ENCODE assay signal across 20 mouse cellular contexts in genomic region chr19:41366192-41366853, GRCm38 (mm10). TPM values are rescaled to one million over a fixed set of nuclear protein-coding genes. Genes with fewer than 3 reads are reported as not detected.
A peak's percentile ranks its signal among the peaks of the same experiment; 100 is the strongest.
DNase-seq lines count a peak whose midpoint lies in the region; ATAC-seq and TF ChIP-seq lines count a peak whose summit lies in the region.
"Had no signal": no experiment of that assay in that cellular context is flagged by ENCODE, and none has a peak within 500 bp of the region (broad histone marks: within the 10 kb centered on the region; RNA-seq: fewer than 3 reads in every experiment).

No protein-coding gene starts in this region.

- DNase-seq in A20 (ENCODE audit: low read depth, low spot score) (peak; percentile 75), CH12.LX (ENCODE audit: extremely low read depth) (peak; percentile 66)
- peak; percentile 43 to 46 for DNase-seq in natural killer cell, adult 2 months (ENCODE audit: low spot score in 2 of 2)
- DNase-seq in layer of hippocampus, adult 9-11 months = no peak
- DNase-seq in gastrocnemius, adult 8-10 months (ENCODE audit: low spot score in 2 of 2) = no peak
- DNase-seq in gastrocnemius, postnatal 14 days = no peak
- DNase-seq: adrenal gland, adult 8-10 months; adrenal gland, postnatal 36 days; cerebellum, adult 11 months; cerebellum, adult 8-10 months; cerebellum, postnatal 14 days; gastrocnemius, postnatal 25 days; heart, postnatal 36 days had no signal

- H3K27ac ChIP-seq in CH12.LX (ENCODE audit: insufficient read depth, low read depth) = peak overlapping the region; percentile 94
- H3K27ac ChIP-seq: embryonic facial prominence, embryonic 12.5 days; heart, embryonic 13.5 days; hindbrain, embryonic 12.5 days had no signal

- in situ Hi-C loops in CH12.LX (cut with MboI; ENCODE audit: low pct_ligation_motif_present, low pct_unique_long_range_greater_than_20kb, low sequenced_read_pairs) = no loop called here

- no peaks in the 10 kb centered on the region for H3K9me3 ChIP-seq in CH12.LX (replicated peaks; ENCODE audit: low read length)
- H3K9me3 ChIP-seq: embryonic facial prominence, embryonic 12.5 days; heart, embryonic 13.5 days; hindbrain, embryonic 12.5 days had no signal

- intact Hi-C loops in gastrocnemius, postnatal 14 days (cut with DNase I; ENCODE audit: low total_unique reads) = no loop called here

- peak; percentile 27; the same call in 1 of the 2 replicates for ATAC-seq in common myeloid progenitor, adult 5-6 weeks (replicated peaks; ENCODE audit: low read depth, poor library complexity, severe bottlenecking)
- ATAC-seq: forebrain, embryonic 16.5 days; hindbrain, embryonic 16.5 days; Patski had no signal

- dilution Hi-C loops in CH12.LX (cut with MboI; ENCODE audit: extremely low pct_ligation_motif_present, extremely low pct_unique_long_range_greater_than_20kb, low sequenced_read_pairs) = no loop called here

- no peak for TF ChIP-seq EP300 in CH12.LX (IDR thresholded peaks at IDR 0.05; ENCODE audit: low read length)

- no peak; the same call in 1 of the 2 replicates for TF ChIP-seq RAD21 in CH12.LX (IDR thresholded peaks at IDR 0.05; ENCODE audit: low read depth, low read length)

- peaks cover 60% of the 10 kb centered on the region for H3K79me2 ChIP-seq in CH12.LX (replicated peaks; ENCODE audit: control insufficient read depth, extremely low read depth, insufficient read depth, poor library complexity, severe bottlenecking)

- H3K27me3 ChIP-seq in CH12.LX (replicated peaks) = no peaks in the 10 kb centered on the region
- H3K27me3 ChIP-seq: embryonic facial prominence, embryonic 12.5 days; heart, embryonic 13.5 days; hindbrain, embryonic 12.5 days; Patski had no signal

- H3K36me3 ChIP-seq in CH12.LX (replicated peaks in 1 of 2; ENCODE audit: control insufficient read depth in 1 of 2, insufficient read depth in 1 of 2, low read length in 1 of 2) = peaks cover 0 to 16% of the 10 kb centered on the region in 2 experiments
- H3K36me3 ChIP-seq: embryonic facial prominence, embryonic 12.5 days; heart, embryonic 13.5 days; hindbrain, embryonic 12.5 days had no signal

- peak overlapping the region; percentile 100 for H3K4me2 ChIP-seq in CH12.LX (ENCODE audit: insufficient read depth, low read depth, poor library complexity, severe bottlenecking)
- H3K4me2 ChIP-seq: embryonic facial prominence, embryonic 12.5 days; hindbrain, embryonic 12.5 days had no signal

- TF ChIP-seq POLR2A in CH12.LX (IDR thresholded peaks at IDR 0.05; ENCODE audit: low read depth, low read length) = no peak; the same call in 1 of the 2 replicates

- H3K4me3 ChIP-seq in CH12.LX (replicated peaks in 1 of 3; ENCODE audit: low read depth in 2 of 3, low read length in 2 of 3, poor library complexity in 1 of 3) = peak overlapping the region; percentile 51 to 66 (median 55)
- H3K4me3 ChIP-seq: embryonic facial prominence, embryonic 12.5 days; heart, embryonic 13.5 days; hindbrain, embryonic 12.5 days had no signal

- H3K4me1 ChIP-seq in CH12.LX (ENCODE audit: control insufficient read depth in 1 of 2, insufficient read depth in 2 of 2) = peaks cover 15 to 62% of the 10 kb centered on the region in 2 experiments
- H3K4me1 ChIP-seq: embryonic facial prominence, embryonic 12.5 days; heart, embryonic 13.5 days; hindbrain, embryonic 12.5 days had no signal

- H3K9ac ChIP-seq in CH12.LX (ENCODE audit: insufficient read depth, low read depth) = peak overlapping the region; percentile 87
- H3K9ac ChIP-seq: embryonic facial prominence, embryonic 12.5 days; heart, embryonic 13.5 days; hindbrain, embryonic 12.5 days had no signal

- TF ChIP-seq CTCF in CH12.LX (conservative IDR thresholded peaks at IDR 0.05 in 1 of 2, IDR thresholded peaks at IDR 0.05 in 1 of 2; ENCODE audit: low read depth in 2 of 2, low read length in 2 of 2) = no peak

TF ChIP-seq in CH12.LX, 34 proteins besides CTCF, POLR2A, EP300 and RAD21:
- TF ChIP-seq MAZ (IDR thresholded peaks at IDR 0.05; ENCODE audit: low read depth, low read length) (no peak), PAX5 (IDR thresholded peaks at IDR 0.05; ENCODE audit: low read length) (no peak), BHLHE40 (IDR thresholded peaks at IDR 0.05; ENCODE audit: low read depth, low read length) (peak; percentile 92), TCF12 (IDR thresholded peaks at IDR 0.05; ENCODE audit: low read depth, low read length) (peak; percentile 48; the same call in 1 of the 2 replicates), ETS1 (conservative IDR thresholded peaks at IDR 0.05; ENCODE audit: low read depth, low read length) (peak; percentile 93), POLR2AphosphoS2 (IDR thresholded peaks at IDR 0.05; ENCODE audit: low read depth, low read length) (peak; percentile 6; the same call in 1 of the 2 replicates), MAX (IDR thresholded peaks at IDR 0.05; ENCODE audit: low read length) (peak; percentile 40; the same call in 1 of the 2 replicates), MXI1 (IDR thresholded peaks at IDR 0.05; ENCODE audit: low read depth, low read length) (0 out of 2 replicates have a peak, but pooled peaks have one; percentile 33), SMC3 (IDR thresholded peaks at IDR 0.05; ENCODE audit: low read depth, low read length) (no peak; the same call in 1 of the 2 replicates), SIN3A (IDR thresholded peaks at IDR 0.05; ENCODE audit: low read length) (peak; percentile 83; the same call in 1 of the 2 replicates), ZNF384 (IDR thresholded peaks at IDR 0.05; ENCODE audit: low read depth, low read length) (0 out of 2 replicates have a peak, but pooled peaks have one; percentile 1), MEF2A (IDR thresholded peaks at IDR 0.05; ENCODE audit: borderline replicate concordance, low read depth, low read length) (peak; percentile 85), IRF4 (IDR thresholded peaks at IDR 0.05; ENCODE audit: low read depth, low read length) (peak; percentile 45; the same call in 1 of the 2 replicates), MYC (IDR thresholded peaks at IDR 0.05; ENCODE audit: low read depth, low read length) (peak; percentile 70; the same call in 1 of the 2 replicates)

RNA-seq across cellular contexts. Expression of gene Pik3ap1, which starts 18.6 kb away (rescaled TPM):
- total RNA-seq in CH12.LX (2012; rRNA removed) (34.3 and 37.4 TPM in 2 replicates), CH12.LX (2014; rRNA removed) (25.1 and 26.7 TPM in 2 replicates)
- 98.6 and 106 TPM in 2 replicates for polyA plus RNA-seq in CH12.LX (2012; ENCODE audit: insufficient read length, low read depth)
- total RNA-seq in common myeloid progenitor, adult 5-6 weeks (2017) = 10.0 and 10.2 TPM in 2 replicates
- total RNA-seq in gastrocnemius, adult 8-10 months (2022) = under 1 TPM; 0.15 to 0.58 (median 0.37) TPM
- under 1 TPM; 0.38 to 0.70 TPM for total RNA-seq in gastrocnemius, postnatal 14 days (2021)

Comparison
In these comparisons a context has a peak if more than half of its experiments do, and no peak if none do; other contexts are left out.
1. DNase-seq: peak in A20 (single experiment), CH12.LX (single experiment) and natural killer cell, adult 2 months (2 of 2); none in layer of hippocampus, adult 9-11 months (single experiment), gastrocnemius, adult 8-10 months (0 of 2) and gastrocnemius, postnatal 14 days (single experiment).